In the genomic region with DNA sequence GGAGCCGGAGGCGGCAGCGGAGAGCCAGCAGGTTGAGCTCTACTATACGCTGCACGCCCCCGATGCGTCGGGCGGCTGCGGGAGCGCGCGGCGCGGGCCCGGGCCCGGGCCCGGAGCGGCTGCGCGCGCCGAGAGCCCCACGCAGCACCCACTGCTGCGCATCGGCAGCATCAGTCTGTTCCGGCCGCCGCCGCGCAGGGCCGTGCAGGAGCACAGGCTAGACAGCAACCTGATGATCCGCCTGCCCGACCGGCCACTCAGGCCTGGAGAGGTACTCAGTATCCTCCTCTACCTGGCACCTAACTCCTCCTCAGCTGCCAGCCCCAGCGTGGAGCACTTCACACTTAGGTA, we compare ENCODE assay signal across 10 mouse cellular contexts. TPM values are rescaled to one million over a fixed set of nuclear protein-coding genes. Genes with fewer than 3 reads are reported as not detected.
DNase-seq lines count a peak whose midpoint lies in the region; ATAC-seq and TF ChIP-seq lines count a peak whose summit lies in the region.
"Had no signal": no experiment of that assay in that cellular context is flagged by ENCODE, and none has a peak within 500 bp of the region (broad histone marks: within the 10 kb centered on the region; RNA-seq: fewer than 3 reads in every experiment).

No protein-coding gene starts in this region.

- no peak for TF ChIP-seq POLR2A in kidney, adult 2 months (IDR thresholded peaks at IDR 0.05; ENCODE audit: low read depth, low read length)

- H3K36me3 ChIP-seq in heart, embryonic 10.5 days = no peaks in the 10 kb centered on the region
- no peaks in the 10 kb centered on the region for H3K36me3 ChIP-seq in liver, embryonic 12.5 days
- no peaks in the 10 kb centered on the region for H3K36me3 ChIP-seq in kidney, adult 2 months (ENCODE audit: control insufficient read depth, insufficient read depth, low read length)

- no peak for TF ChIP-seq CTCF in kidney, adult 2 months (conservative IDR thresholded peaks at IDR 0.05; ENCODE audit: insufficient read depth, insufficient read length, low read depth, low read length)

- H3K27ac ChIP-seq in heart, embryonic 10.5 days = no peak overlapping the region
- no peak overlapping the region for H3K27ac ChIP-seq in liver, embryonic 12.5 days
- H3K27ac ChIP-seq in kidney, adult 2 months (ENCODE audit: insufficient read depth, low read depth, low read length) = no peak overlapping the region

- DNase-seq in heart, embryonic 10.5 days (ENCODE audit: low spot score) = no peak
- no peak for DNase-seq in heart, postnatal 4 days
- peak; percentile 15 for DNase-seq in thymus, postnatal 4 days
- DNase-seq in thymus, postnatal 25 days = no peak
- no peak for DNase-seq in thymus, postnatal 0 days (ENCODE audit: low spot score)
- no peak for DNase-seq in kidney, adult 2 months
- no peak for DNase-seq in ovary, adult 18-20 months (ENCODE audit: low spot score)

- WGBS in heart, embryonic 10.5 days = 3% methylated on average over 36 of the region's 36 CpGs
- WGBS in liver, embryonic 12.5 days (ENCODE audit: insufficient replicate concordance) = 6% methylated on average over 36 of the region's 36 CpGs
- WGBS in kidney, adult 2 months = 7% methylated on average over 36 of the region's 36 CpGs

- no peaks in the 10 kb centered on the region for H3K9me3 ChIP-seq in heart, embryonic 10.5 days
- no peaks in the 10 kb centered on the region for H3K9me3 ChIP-seq in liver, embryonic 12.5 days (replicated peaks)

- H3K27me3 ChIP-seq in heart, embryonic 10.5 days (ENCODE audit: insufficient read depth, poor library complexity, severe bottlenecking) = peaks cover 89% of the 10 kb centered on the region
- H3K27me3 ChIP-seq in liver, embryonic 12.5 days (replicated peaks) = peaks cover 61% of the 10 kb centered on the region
- no peaks in the 10 kb centered on the region; the same call in 1 of the 2 replicates for H3K27me3 ChIP-seq in kidney, adult 2 months (replicated peaks; ENCODE audit: control insufficient read depth, insufficient read depth, low read length)

- no peak overlapping the region for H3K9ac ChIP-seq in liver, embryonic 12.5 days

- ATAC-seq in liver, embryonic 12.5 days = no peak

- peak overlapping the region; percentile 61 for H3K4me3 ChIP-seq in heart, embryonic 10.5 days
- peak overlapping the region; percentile 30 for H3K4me3 ChIP-seq in liver, embryonic 12.5 days
- no peak overlapping the region for H3K4me3 ChIP-seq in kidney, adult 2 months (ENCODE audit: insufficient read depth, low read depth, low read length)

- H3K4me1 ChIP-seq in heart, embryonic 10.5 days = peaks cover 10% of the 10 kb centered on the region
- no peaks in the 10 kb centered on the region for H3K4me1 ChIP-seq in liver, embryonic 12.5 days
- H3K4me1 ChIP-seq in kidney, adult 2 months (ENCODE audit: control insufficient read depth, insufficient read depth, low read length) = no peaks in the 10 kb centered on the region

- peak overlapping the region; percentile 59 for H3K4me2 ChIP-seq in liver, embryonic 12.5 days

RNA-seq across cellular contexts. Expression of gene Tmem132e, which starts 46.1 kb away (rescaled TPM):
- polyA plus RNA-seq in heart, embryonic 10.5 days (2016; fragmentation: Nextera tagmentation; extraction: Ambion mirVana) = 0.14 and 0.94 TPM in 2 replicates
- under 1 TPM; 0.11 to 0.29 TPM for total RNA-seq in heart, postnatal 4 days (2021)
- polyA plus RNA-seq in liver, embryonic 12.5 days (2016; fragmentation: Nextera tagmentation; extraction: Ambion mirVana) = 0.26 and 0.52 TPM in 2 replicates
- not detected in 2 replicates for polyA plus RNA-seq in thymus, postnatal 0 days (2015; fragmentation: Nextera tagmentation; extraction: Ambion mirVana)
- polyA plus RNA-seq in kidney, adult 2 months (2012; rRNA removed) = 0.26 and 0.41 TPM in 2 replicates
- total RNA-seq: monocyte, adult 5-6 weeks had no signal
- polyA plus RNA-seq: C2C12 had no signal
